Mouse (Mus musculus) gastrocnemius, postnatal 25 days (tissue): ENCODE data around the gene Rgs6. TPM values are rescaled to one million over a fixed set of nuclear protein-coding genes. Genes with fewer than 3 reads are reported as not detected.

Experiments used
- DNase-seq: peaks from one replicate; pipeline ENCODE4 v3.0.0; 2022
- total RNA-seq, 2 experiments: library from RNA; stranded (reverse); gene quantifications; 1 replicate in 1 of 2; 2 replicates in 1 of 2; pipeline ENCODE4 v1.2.3; 2021

The Rgs6 gene
- total RNA-seq, 2 experiments from 2014 or later = 0.72 to 1.3 TPM

DNA sequence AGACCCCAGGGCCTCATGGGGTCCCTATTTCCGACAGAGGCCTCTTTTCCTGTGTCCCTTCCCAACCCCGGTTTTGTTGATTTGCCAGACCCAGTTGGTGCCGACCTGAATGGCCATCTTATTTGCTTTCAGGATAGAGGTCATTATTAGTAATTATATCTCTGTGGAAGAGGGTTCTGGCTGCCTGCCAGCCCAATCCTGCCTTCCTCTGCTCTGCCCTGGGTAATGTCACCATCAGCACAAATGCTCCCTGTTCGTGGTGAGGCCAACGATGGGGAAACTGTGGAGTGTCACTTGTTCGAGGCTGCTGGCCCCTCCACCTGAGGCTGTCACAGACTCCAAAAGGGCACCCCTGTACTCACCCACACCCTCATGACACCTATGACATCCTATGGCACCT is 621.4 kb downstream of the Rgs6 start:
- no peak for DNase-seq

DNA sequence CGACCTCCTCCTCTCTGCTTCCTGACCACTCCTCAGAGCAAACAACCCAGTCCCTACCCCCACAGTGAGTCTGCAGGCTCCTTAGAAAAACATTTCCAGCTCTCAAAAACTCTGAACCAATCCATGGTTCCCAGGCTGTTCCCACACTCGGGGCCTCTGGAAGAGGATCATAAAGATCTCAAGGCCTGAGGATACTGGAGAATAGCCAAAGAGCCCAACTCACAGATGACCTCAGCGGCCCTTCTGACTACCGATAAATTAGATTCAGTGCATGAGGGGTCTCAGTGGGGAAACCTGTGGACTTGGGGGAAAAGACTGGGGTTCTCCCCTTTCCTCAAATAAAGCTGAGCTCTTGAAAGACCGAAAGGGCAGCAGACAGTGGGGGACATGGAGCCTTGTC is 622.2 kb downstream of the Rgs6 start:
- DNase-seq = no peak

DNA sequence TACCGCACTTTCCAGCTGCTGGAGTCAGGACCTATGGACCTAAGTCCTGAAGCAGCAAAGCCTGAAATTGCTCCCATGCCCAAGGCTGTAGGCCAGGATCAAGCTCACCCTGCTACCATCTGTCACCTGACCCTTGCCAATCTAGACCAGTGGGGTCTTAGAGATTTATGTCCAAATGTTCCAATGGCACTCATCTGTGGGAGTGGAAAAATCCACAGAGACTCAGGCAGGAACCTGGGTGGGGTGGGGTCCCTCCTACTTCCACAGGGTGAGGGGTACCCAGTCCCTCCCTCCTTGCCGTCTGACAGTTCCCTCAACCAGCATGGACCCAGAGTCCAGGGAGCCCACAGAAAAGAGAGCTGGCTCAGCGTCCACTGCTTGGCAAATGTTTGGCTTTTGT is 622.6 kb downstream of the Rgs6 start:
- no peak for DNase-seq

DNA sequence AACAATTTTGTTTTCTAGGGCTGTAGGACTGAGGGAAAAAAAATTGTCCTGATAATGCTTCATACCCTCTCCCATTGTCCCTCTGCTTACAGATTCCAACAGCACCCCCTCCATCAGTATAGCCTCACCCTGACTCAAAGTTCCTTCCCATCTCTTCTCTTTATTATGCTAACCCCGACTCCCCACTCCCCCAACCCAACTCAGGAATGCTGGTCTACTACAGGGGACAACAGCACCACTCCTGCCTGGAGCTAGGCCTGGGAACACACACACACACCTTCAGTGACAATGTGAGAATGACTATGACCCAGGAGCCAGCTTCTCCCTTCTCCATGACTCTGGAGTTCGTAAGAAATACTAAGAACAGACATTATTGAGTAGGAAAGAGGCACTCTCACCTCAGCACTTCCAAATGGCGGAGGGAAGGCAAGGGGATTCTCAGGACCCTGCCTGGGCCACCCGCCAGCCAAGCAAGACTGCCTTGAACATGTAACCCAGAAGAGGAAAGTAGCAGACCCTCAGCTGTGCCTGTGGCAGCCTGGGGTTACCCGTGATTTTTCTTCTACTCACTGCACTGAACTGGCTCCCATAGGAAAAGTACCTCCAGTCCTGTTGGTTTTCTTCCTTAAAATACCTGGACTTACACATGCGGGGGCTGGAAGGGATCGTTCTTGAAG is 623.2 kb downstream of the Rgs6 start:
- no peak for DNase-seq
